Mouse (Mus musculus): ENCODE data around the gene Chst11. TPM values are rescaled to one million over a fixed set of nuclear protein-coding genes. Genes with fewer than 3 reads are reported as not detected.

The Chst11 gene
- polyA plus RNA-seq, 1 experiment: 5.2 TPM

DNA sequence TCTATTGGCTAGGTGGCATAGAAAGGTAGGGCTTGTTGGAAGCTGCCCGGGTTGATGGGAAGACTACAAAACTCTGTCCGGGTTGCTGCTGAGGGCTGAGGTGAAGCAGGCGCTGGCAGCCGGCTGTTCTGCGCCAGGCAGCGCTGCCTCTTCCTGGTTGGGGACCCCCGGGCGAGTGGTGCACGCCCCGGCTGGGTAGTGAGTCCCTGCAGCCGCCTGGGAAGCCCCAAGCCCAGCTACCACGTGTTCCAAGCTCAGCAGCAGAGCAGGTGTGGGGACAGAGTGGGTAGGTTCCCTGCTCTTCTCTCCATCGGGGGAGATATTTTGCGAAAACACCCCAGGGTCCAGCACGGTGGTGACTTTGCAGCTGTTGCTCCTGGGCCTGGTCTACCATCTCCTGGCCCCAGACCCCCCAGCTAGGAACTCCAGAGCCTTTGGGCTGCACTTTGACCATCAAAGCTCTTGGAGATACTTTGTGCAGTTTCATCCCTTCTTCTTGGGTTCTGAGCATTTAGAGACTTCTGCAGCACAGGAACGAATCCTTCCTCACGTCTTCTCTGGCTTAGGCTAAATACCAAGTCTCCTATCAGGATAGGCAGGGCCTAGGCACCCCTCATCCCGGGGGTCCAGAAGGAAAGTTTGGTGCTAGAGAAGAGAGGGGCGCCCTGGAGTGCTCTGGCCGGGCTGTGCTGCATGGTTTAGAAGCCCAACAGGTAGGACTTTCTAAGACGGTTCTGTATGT lies 1.1 kb downstream of the Chst11 start:
- no peak for TF ChIP-seq EP300 (IDR thresholded peaks at IDR 0.05; ENCODE audit: insufficient read depth, low read depth, low read length)
- TF ChIP-seq CTCF (IDR thresholded peaks at IDR 0.05; ENCODE audit: low read depth, low read length): no peak
- no peak for TF ChIP-seq POLR2A (IDR thresholded peaks at IDR 0.05; ENCODE audit: insufficient read depth, low read length)
- H3K27ac ChIP-seq (ENCODE audit: insufficient read depth, low read length): no peak overlapping the region
- peak overlapping the region; percentile 86 for H3K4me3 ChIP-seq (ENCODE audit: low read depth, low read length)
- no peaks in the 10 kb centered on the region for H3K36me3 ChIP-seq (ENCODE audit: control insufficient read depth, insufficient read depth, low read length, poor library complexity, severe bottlenecking)
- H3K27me3 ChIP-seq (ENCODE audit: control insufficient read depth, insufficient read depth, low read length, poor library complexity, severe bottlenecking): peaks cover 2% of the 10 kb centered on the region; the same call in 1 of the 2 replicates
- peak overlapping the region; percentile 87 for H3K9ac ChIP-seq (ENCODE audit: low read depth, poor library complexity, severe bottlenecking)
- H3K4me1 ChIP-seq (ENCODE audit: control insufficient read depth, insufficient read depth, low read length): no peaks in the 10 kb centered on the region
- no peaks in the 10 kb centered on the region for H3K9me3 ChIP-seq (replicated peaks; ENCODE audit: control insufficient read depth, insufficient read depth, low read length, poor library complexity, severe bottlenecking)

DNA sequence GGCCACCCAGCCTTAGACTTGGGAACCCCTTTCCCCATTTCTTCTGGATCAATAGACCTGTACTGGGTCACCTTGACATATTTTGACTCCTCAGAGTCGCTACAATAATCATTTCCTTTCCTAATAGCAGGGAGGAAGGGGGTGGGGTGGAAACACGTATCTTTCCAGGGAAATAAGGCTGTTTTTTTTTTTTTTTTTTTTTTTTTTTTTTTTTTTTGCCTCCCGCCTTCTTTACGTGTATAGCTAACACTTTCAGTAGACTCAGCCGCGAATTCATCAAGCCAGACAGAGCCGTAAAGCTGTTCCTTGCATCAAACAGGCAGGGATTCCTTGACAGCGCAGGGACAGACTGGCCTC lies 1.7 kb downstream of the Chst11 start:
- no peak for TF ChIP-seq POLR2A (IDR thresholded peaks at IDR 0.05; ENCODE audit: insufficient read depth, low read length)
- no peak for TF ChIP-seq CTCF (IDR thresholded peaks at IDR 0.05; ENCODE audit: low read depth, low read length)
- TF ChIP-seq EP300 (IDR thresholded peaks at IDR 0.05; ENCODE audit: insufficient read depth, low read depth, low read length): no peak
- Histone ChIP-seq H3K9ac (ENCODE audit: low read depth, poor library complexity, severe bottlenecking) (peak overlapping the region; percentile 87; the same call in 1 of the 2 replicates), H3K4me1 (ENCODE audit: control insufficient read depth, insufficient read depth, low read length) (no peaks in the 10 kb centered on the region), H3K27ac (ENCODE audit: insufficient read depth, low read length) (no peak overlapping the region), H3K4me3 (ENCODE audit: low read depth, low read length) (no peak overlapping the region), H3K36me3 (ENCODE audit: control insufficient read depth, insufficient read depth, low read length, poor library complexity, severe bottlenecking) (no peaks in the 10 kb centered on the region), H3K27me3 (ENCODE audit: control insufficient read depth, insufficient read depth, low read length, poor library complexity, severe bottlenecking) (peaks cover 2% of the 10 kb centered on the region; the same call in 1 of the 2 replicates), H3K9me3 (replicated peaks; ENCODE audit: control insufficient read depth, insufficient read depth, low read length, poor library complexity, severe bottlenecking) (no peaks in the 10 kb centered on the region)

DNA sequence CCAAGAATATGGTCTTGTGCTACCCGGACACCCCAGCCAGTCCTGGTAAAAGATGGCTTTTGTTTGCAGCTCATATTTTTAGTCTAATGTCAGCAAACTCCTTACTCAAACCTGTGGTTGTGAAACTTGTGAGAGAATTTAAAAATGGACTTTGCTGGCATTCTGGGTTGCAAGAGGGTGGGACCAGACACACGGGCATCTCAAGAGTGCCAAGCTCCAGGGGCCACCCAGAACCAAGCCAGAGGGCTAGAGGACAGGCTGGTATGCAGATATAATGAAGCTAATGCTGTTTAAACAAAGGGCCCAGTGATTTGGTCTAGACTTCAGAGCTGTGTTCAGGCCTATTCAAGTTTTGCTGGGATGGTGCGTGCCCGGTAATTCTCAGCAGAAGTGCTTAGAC lies 2.1 kb downstream of the Chst11 start:
- Histone ChIP-seq H3K4me3 (ENCODE audit: low read depth, low read length) (no peak overlapping the region), H3K27me3 (ENCODE audit: control insufficient read depth, insufficient read depth, low read length, poor library complexity, severe bottlenecking) (peaks cover 2% of the 10 kb centered on the region; the same call in 1 of the 2 replicates)

DNA sequence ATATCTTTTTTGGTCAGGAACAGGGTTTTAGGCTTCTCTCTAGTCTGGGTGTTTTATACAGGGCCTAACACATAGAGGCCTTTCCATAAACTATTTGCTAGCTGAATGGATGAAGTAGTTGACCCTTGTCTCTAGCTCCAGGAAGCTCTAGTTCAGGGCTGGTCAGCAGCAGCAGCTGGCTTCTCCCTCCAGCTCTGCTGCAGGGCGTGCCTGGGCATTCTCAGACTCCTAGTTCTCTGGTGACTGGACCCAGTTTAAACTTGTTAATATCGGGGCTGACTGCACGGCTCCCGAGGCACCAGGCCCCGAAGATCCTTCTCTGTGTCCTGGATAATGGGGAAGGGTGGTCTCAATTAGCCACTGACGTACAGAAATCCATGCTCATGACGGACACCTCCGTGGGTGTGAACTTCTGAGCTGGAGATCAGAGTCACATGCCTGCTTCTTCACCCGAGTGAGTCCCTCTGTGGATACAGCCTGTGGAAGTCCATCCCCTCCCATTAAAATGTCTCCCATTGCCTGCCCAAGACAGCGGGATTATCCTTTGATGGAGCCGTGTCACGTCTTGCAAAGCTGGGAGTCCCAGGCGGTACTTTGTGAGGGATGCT lies 4.2 kb downstream of the Chst11 start:
- Histone ChIP-seq H3K4me3 (ENCODE audit: low read depth, low read length) (no peak overlapping the region), H3K9ac (ENCODE audit: low read depth, poor library complexity, severe bottlenecking) (no peak overlapping the region), H3K27me3 (ENCODE audit: control insufficient read depth, insufficient read depth, low read length, poor library complexity, severe bottlenecking) (peaks cover 2% of the 10 kb centered on the region; the same call in 1 of the 2 replicates), H3K9me3 (replicated peaks; ENCODE audit: control insufficient read depth, insufficient read depth, low read length, poor library complexity, severe bottlenecking) (no peaks in the 10 kb centered on the region), H3K27ac (ENCODE audit: insufficient read depth, low read length) (no peak overlapping the region), H3K4me1 (ENCODE audit: control insufficient read depth, insufficient read depth, low read length) (no peaks in the 10 kb centered on the region), H3K36me3 (ENCODE audit: control insufficient read depth, insufficient read depth, low read length, poor library complexity, severe bottlenecking) (no peaks in the 10 kb centered on the region)
- no peak for TF ChIP-seq EP300 (IDR thresholded peaks at IDR 0.05; ENCODE audit: insufficient read depth, low read depth, low read length)
- TF ChIP-seq POLR2A (IDR thresholded peaks at IDR 0.05; ENCODE audit: insufficient read depth, low read length): no peak
- no peak for TF ChIP-seq CTCF (IDR thresholded peaks at IDR 0.05; ENCODE audit: low read depth, low read length)

More for the DNA sequence above, 2.1 kb downstream of the Chst11 start:
- Histone ChIP-seq H3K9ac (ENCODE audit: low read depth, poor library complexity, severe bottlenecking) (no peak overlapping the region), H3K27ac (ENCODE audit: insufficient read depth, low read length) (no peak overlapping the region), H3K4me1 (ENCODE audit: control insufficient read depth, insufficient read depth, low read length) (no peaks in the 10 kb centered on the region), H3K36me3 (ENCODE audit: control insufficient read depth, insufficient read depth, low read length, poor library complexity, severe bottlenecking) (no peaks in the 10 kb centered on the region), H3K9me3 (replicated peaks; ENCODE audit: control insufficient read depth, insufficient read depth, low read length, poor library complexity, severe bottlenecking) (no peaks in the 10 kb centered on the region)
- TF ChIP-seq CTCF (IDR thresholded peaks at IDR 0.05; ENCODE audit: low read depth, low read length) (no peak), POLR2A (IDR thresholded peaks at IDR 0.05; ENCODE audit: insufficient read depth, low read length) (no peak), EP300 (IDR thresholded peaks at IDR 0.05; ENCODE audit: insufficient read depth, low read depth, low read length) (no peak)

DNA sequence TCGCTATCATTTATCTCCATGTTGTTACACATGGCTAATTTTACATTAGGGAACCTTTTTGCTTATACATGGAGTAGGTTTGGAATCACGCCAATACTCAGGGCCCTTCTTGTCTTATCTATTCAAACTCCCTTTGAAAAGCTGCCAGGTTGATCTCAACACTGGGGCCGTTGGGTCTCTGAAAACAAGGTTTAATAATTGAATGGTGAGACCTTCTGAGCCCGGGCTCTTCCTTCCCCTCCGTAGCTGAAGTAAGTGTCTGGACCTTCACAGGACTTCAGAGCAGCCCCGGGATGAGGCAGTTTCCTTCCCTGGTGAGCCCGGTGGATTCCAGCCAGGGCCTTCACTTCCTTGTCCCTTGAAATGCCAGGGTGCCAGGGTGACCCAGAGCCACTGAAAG lies 5.6 kb downstream of the Chst11 start:
- no peak overlapping the region for H3K4me3 ChIP-seq (ENCODE audit: low read depth, low read length)
- peaks cover 2% of the 10 kb centered on the region; the same call in 1 of the 2 replicates for H3K27me3 ChIP-seq (ENCODE audit: control insufficient read depth, insufficient read depth, low read length, poor library complexity, severe bottlenecking)
- no peaks in the 10 kb centered on the region for H3K9me3 ChIP-seq (replicated peaks; ENCODE audit: control insufficient read depth, insufficient read depth, low read length, poor library complexity, severe bottlenecking)
- no peak overlapping the region for H3K27ac ChIP-seq (ENCODE audit: insufficient read depth, low read length)
- TF ChIP-seq POLR2A (IDR thresholded peaks at IDR 0.05; ENCODE audit: insufficient read depth, low read length): no peak
- no peak for TF ChIP-seq CTCF (IDR thresholded peaks at IDR 0.05; ENCODE audit: low read depth, low read length)
- no peak for TF ChIP-seq EP300 (IDR thresholded peaks at IDR 0.05; ENCODE audit: insufficient read depth, low read depth, low read length)
- H3K4me1 ChIP-seq (ENCODE audit: control insufficient read depth, insufficient read depth, low read length): no peaks in the 10 kb centered on the region
- H3K36me3 ChIP-seq (ENCODE audit: control insufficient read depth, insufficient read depth, low read length, poor library complexity, severe bottlenecking): no peaks in the 10 kb centered on the region
- no peak overlapping the region for H3K9ac ChIP-seq (ENCODE audit: low read depth, poor library complexity, severe bottlenecking)

Measured in ES-Bruce4 (cell line).